Mouse (Mus musculus) embryonic facial prominence, embryonic 10.5 days (tissue): ENCODE measurements around the gene Srgap2. TPM values are rescaled to one million over a fixed set of nuclear protein-coding genes. Genes with fewer than 3 reads are reported as not detected.

Experiments used
- DNase-seq: peaks from one replicate; pipeline ENCODE4 v3.0.0-alpha.2; 2017; ENCODE audit warnings: low spot score
- H3K27ac ChIP-seq: fragments of 300-500 bp; sonication (generic); replicated peaks from 2 replicates; pipeline ENCODE4 v1.5.1; 2016; ENCODE audit warnings: mild to moderate bottlenecking
- H3K27me3 ChIP-seq: fragments of 300-500 bp; sonication (generic); replicated peaks from 2 replicates; pipeline ENCODE4 v1.6.1; 2016; ENCODE audit warnings: low read depth, mild to moderate bottlenecking; ENCODE audit not compliant: poor library complexity, severe bottlenecking
- H3K36me3 ChIP-seq: fragments of 300-500 bp; sonication (generic); replicated peaks from 2 replicates; pipeline ENCODE4 v1.6.1; 2016; ENCODE audit warnings: mild to moderate bottlenecking, moderate library complexity
- H3K4me1 ChIP-seq: fragments of 300-500 bp; sonication (generic); 2 replicates; pipeline ENCODE4 v1.6.1; 2016
- H3K4me3 ChIP-seq: fragments of 300-500 bp; sonication (generic); 2 replicates; pipeline ENCODE4 v1.5.1; 2016; ENCODE audit warnings: mild to moderate bottlenecking, moderate library complexity
- H3K9me3 ChIP-seq: fragments of 300-500 bp; sonication (generic); 2 replicates; pipeline ENCODE4 v1.6.1; 2016; ENCODE audit warnings: mild to moderate bottlenecking
- WGBS: fragments of 180-500 bp; shearing (Covaris S2); methylation state at CpG from one replicate; pipeline ENCODE4 v1.1.7; 2016; 5-methylcytosine and 5-hydroxymethylcytosine counted together
- polyA plus RNA-seq: library from polyadenylated mRNA; unstranded; fragments of >200 nt; fragmentation: Nextera tagmentation; extraction: Ambion mirVana; gene quantifications from 2 replicates; pipeline ENCODE4 v1.2.1, GENCODE M21; 2016

Gene Srgap2
- polyA plus RNA-seq, 1 experiment from 2014 or later = 17.5 TPM

GRCm38 (mm10) chr1:131298171-131298570 is 229.0 kb downstream of the Srgap2 start:
- H3K4me1 ChIP-seq = no peaks in the 10 kb centered on the region
- peaks cover 80% of the 10 kb centered on the region for H3K36me3 ChIP-seq
- H3K9me3 ChIP-seq = no peaks in the 10 kb centered on the region
- no peak overlapping the region for H3K4me3 ChIP-seq
- DNase-seq = no peak
- H3K27me3 ChIP-seq = no peaks in the 10 kb centered on the region
- 94% methylated on average over 9 of the region's 9 CpGs for WGBS
- no peak overlapping the region for H3K27ac ChIP-seq

GRCm38 (mm10) chr1:131296726-131297125 is 230.4 kb downstream of the Srgap2 start:
- Histone ChIP-seq H3K27me3 (no peaks in the 10 kb centered on the region), H3K36me3 (peaks cover 92% of the 10 kb centered on the region), H3K27ac (no peak overlapping the region), H3K4me1 (no peaks in the 10 kb centered on the region), H3K4me3 (no peak overlapping the region), H3K9me3 (no peaks in the 10 kb centered on the region)
- 93% methylated on average over 7 of the region's 7 CpGs for WGBS
- no peak for DNase-seq

GRCm38 (mm10) chr1:131295200-131295599 is 232.0 kb downstream of the Srgap2 start:
- no peaks in the 10 kb centered on the region for H3K4me1 ChIP-seq
- H3K4me3 ChIP-seq = no peak overlapping the region
- H3K27ac ChIP-seq = no peak overlapping the region
- no peaks in the 10 kb centered on the region for H3K27me3 ChIP-seq
- no peak for DNase-seq
- H3K9me3 ChIP-seq = no peaks in the 10 kb centered on the region
- 91% methylated on average over 8 of the region's 8 CpGs for WGBS
- H3K36me3 ChIP-seq = peaks cover 84% of the 10 kb centered on the region

GRCm38 (mm10) chr1:131293922-131294250 is 233.3 kb downstream of the Srgap2 start:
- Histone ChIP-seq H3K36me3 (peaks cover 82% of the 10 kb centered on the region), H3K4me1 (no peaks in the 10 kb centered on the region), H3K27ac (no peak overlapping the region), H3K27me3 (no peaks in the 10 kb centered on the region), H3K4me3 (no peak overlapping the region), H3K9me3 (no peaks in the 10 kb centered on the region)
- DNase-seq = no peak
- 94% methylated on average over 2 of the region's 2 CpGs for WGBS

- no peak overlapping the region for H3K27ac ChIP-seq
- no peaks in the 10 kb centered on the region for H3K9me3 ChIP-seq
- H3K27me3 ChIP-seq = no peaks in the 10 kb centered on the region
- peaks cover 82% of the 10 kb centered on the region for H3K36me3 ChIP-seq
- DNase-seq = no peak
- 88% methylated on average over 4 of the region's 4 CpGs for WGBS
- H3K4me1 ChIP-seq = no peaks in the 10 kb centered on the region
- no peak overlapping the region for H3K4me3 ChIP-seq
Observed at GRCm38 (mm10) chr1:131293221-131293921, 233.8 kb downstream of the Srgap2 start.

GRCm38 (mm10) chr1:131290648-131291047 is 236.5 kb downstream of the Srgap2 start:
- peak; percentile 68 for DNase-seq
- WGBS = 48% methylated on average over 2 of the region's 2 CpGs
- Histone ChIP-seq H3K36me3 (peaks cover 74% of the 10 kb centered on the region), H3K4me1 (no peaks in the 10 kb centered on the region), H3K4me3 (no peak overlapping the region), H3K27me3 (no peaks in the 10 kb centered on the region), H3K9me3 (no peaks in the 10 kb centered on the region), H3K27ac (no peak overlapping the region)

- H3K4me1 ChIP-seq = no peaks in the 10 kb centered on the region
- H3K36me3 ChIP-seq = peaks cover 59% of the 10 kb centered on the region
- H3K4me3 ChIP-seq = no peak overlapping the region
- H3K9me3 ChIP-seq = no peaks in the 10 kb centered on the region
- WGBS = 92% methylated on average over 6 of the region's 6 CpGs
- no peak for DNase-seq
- H3K27me3 ChIP-seq = no peaks in the 10 kb centered on the region
- no peak overlapping the region for H3K27ac ChIP-seq
Observed at GRCm38 (mm10) chr1:131288938-131289337, 238.2 kb downstream of the Srgap2 start.

GRCm38 (mm10) chr1:131287267-131287666 is 239.9 kb downstream of the Srgap2 start:
- no peaks in the 10 kb centered on the region for H3K27me3 ChIP-seq
- no peak overlapping the region for H3K27ac ChIP-seq
- no peak overlapping the region for H3K4me3 ChIP-seq
- H3K4me1 ChIP-seq = peaks cover 2% of the 10 kb centered on the region; the same call in 1 of the 2 replicates
- no peak for DNase-seq
- H3K9me3 ChIP-seq = no peaks in the 10 kb centered on the region
- 81% methylated on average over 2 of the region's 2 CpGs for WGBS
- H3K36me3 ChIP-seq = peaks cover 45% of the 10 kb centered on the region

- 80% methylated on average over 5 of the region's 5 CpGs for WGBS
Observed at GRCm38 (mm10) chr1:131286803-131287202, 240.3 kb downstream of the Srgap2 start.

GRCm38 (mm10) chr1:131284616-131285015 is 242.5 kb downstream of the Srgap2 start:
- Histone ChIP-seq H3K4me1 (peaks cover 9% of the 10 kb centered on the region), H3K4me3 (no peak overlapping the region), H3K27me3 (no peaks in the 10 kb centered on the region), H3K27ac (no peak overlapping the region), H3K9me3 (no peaks in the 10 kb centered on the region), H3K36me3 (peaks cover 30% of the 10 kb centered on the region)
- DNase-seq = no peak
- WGBS = 84% methylated on average over 4 of the region's 4 CpGs

More at GRCm38 (mm10) chr1:131286803-131287202, 240.3 kb downstream of the Srgap2 start:
- no peaks in the 10 kb centered on the region for H3K27me3 ChIP-seq
- no peak for DNase-seq
- no peak overlapping the region for H3K27ac ChIP-seq
- peaks cover 41% of the 10 kb centered on the region for H3K36me3 ChIP-seq
- H3K9me3 ChIP-seq = no peaks in the 10 kb centered on the region
- peaks cover 5% of the 10 kb centered on the region; the same call in 1 of the 2 replicates for H3K4me1 ChIP-seq
- no peak overlapping the region for H3K4me3 ChIP-seq

GRCm38 (mm10) chr1:131284167-131284566 is 243.0 kb downstream of the Srgap2 start:
- WGBS = 93% methylated on average over 1 of the region's 1 CpGs
- Histone ChIP-seq H3K27me3 (no peaks in the 10 kb centered on the region), H3K4me3 (no peak overlapping the region), H3K27ac (no peak overlapping the region), H3K9me3 (no peaks in the 10 kb centered on the region), H3K4me1 (peaks cover 13% of the 10 kb centered on the region), H3K36me3 (peaks cover 25% of the 10 kb centered on the region)
- DNase-seq = no peak

GRCm38 (mm10) chr1:131281731-131282130 is 245.4 kb downstream of the Srgap2 start:
- Histone ChIP-seq H3K4me3 (no peak overlapping the region), H3K36me3 (peaks cover 7% of the 10 kb centered on the region; the same call in 1 of the 2 replicates), H3K9me3 (no peaks in the 10 kb centered on the region), H3K27ac (no peak overlapping the region), H3K4me1 (peaks cover 25% of the 10 kb centered on the region), H3K27me3 (no peaks in the 10 kb centered on the region)
- 66% methylated on average over 4 of the region's 4 CpGs for WGBS
- no peak for DNase-seq

GRCm38 (mm10) chr1:131280280-131280679 is 246.9 kb downstream of the Srgap2 start:
- Histone ChIP-seq H3K27me3 (no peaks in the 10 kb centered on the region), H3K9me3 (no peaks in the 10 kb centered on the region), H3K27ac (no peak overlapping the region), H3K36me3 (no peaks in the 10 kb centered on the region), H3K4me3 (no peak overlapping the region), H3K4me1 (peaks cover 37% of the 10 kb centered on the region)
- 60% methylated on average over 3 of the region's 3 CpGs for WGBS
- no peak for DNase-seq
